In genomic region chr6:134091398-134091801, GRCm38 (mm10) we compare ENCODE assay signal across 13 mouse cellular contexts. TPM values are rescaled to one million over a fixed set of nuclear protein-coding genes. Genes with fewer than 3 reads are reported as not detected.
A peak's percentile ranks its signal among the peaks of the same experiment; 100 is the strongest.
DNase-seq lines count a peak whose midpoint lies in the region; ATAC-seq and TF ChIP-seq lines count a peak whose summit lies in the region.
"Had no signal": no experiment of that assay in that cellular context is flagged by ENCODE, and none has a peak within 500 bp of the region (broad histone marks: within the 10 kb centered on the region; RNA-seq: fewer than 3 reads in every experiment).

No protein-coding gene starts in this region.

- H3K4me1 ChIP-seq in hindbrain, embryonic 11.5 days (replicated peaks; ENCODE audit: control insufficient read depth, insufficient read depth, low read length): no peaks in the 10 kb centered on the region
- H3K4me1 ChIP-seq in hindbrain, postnatal 0 days (ENCODE audit: insufficient read depth, low read length): 0 out of 2 replicates have a peak, but pooled peaks cover 6% of the 10 kb centered on the region
- no peaks in the 10 kb centered on the region for H3K4me1 ChIP-seq in midbrain, embryonic 11.5 days (ENCODE audit: control insufficient read depth, insufficient read depth, low read length)
- H3K4me1 ChIP-seq in midbrain, embryonic 16.5 days (ENCODE audit: control insufficient read depth, insufficient read depth, low read length): no peaks in the 10 kb centered on the region

- H3K4me2 ChIP-seq in hindbrain, embryonic 11.5 days (replicated peaks; ENCODE audit: low read depth, low read length): no peak overlapping the region
- H3K4me2 ChIP-seq in hindbrain, postnatal 0 days (ENCODE audit: low read depth, low read length): no peak overlapping the region
- H3K4me2 ChIP-seq in midbrain, embryonic 11.5 days: no peak overlapping the region
- H3K4me2 ChIP-seq in midbrain, embryonic 16.5 days (ENCODE audit: low read length): no peak overlapping the region

- H3K27ac ChIP-seq in hindbrain, embryonic 11.5 days (ENCODE audit: low read depth, low read length): no peak overlapping the region
- no peak overlapping the region for H3K27ac ChIP-seq in hindbrain, postnatal 0 days
- H3K27ac ChIP-seq in midbrain, embryonic 11.5 days (ENCODE audit: low read depth, low read length): no peak overlapping the region
- H3K27ac ChIP-seq in midbrain, embryonic 16.5 days (ENCODE audit: low read length): no peak overlapping the region

- no peak for TF ChIP-seq CTCF in hindbrain, postnatal 0 days (IDR thresholded peaks at IDR 0.05; ENCODE audit: low read depth)

- no peak for ATAC-seq in hindbrain, embryonic 11.5 days (ENCODE audit: low FRiP score)
- ATAC-seq in hindbrain, postnatal 0 days: no peak
- ATAC-seq in midbrain, embryonic 11.5 days (ENCODE audit: low FRiP score): no peak
- ATAC-seq in midbrain, embryonic 16.5 days: no peak

- no peaks in the 10 kb centered on the region for H3K27me3 ChIP-seq in hindbrain, embryonic 11.5 days (ENCODE audit: control insufficient read depth, insufficient read depth, low read length)
- H3K27me3 ChIP-seq in hindbrain, postnatal 0 days (ENCODE audit: insufficient read depth, low read length): no peaks in the 10 kb centered on the region
- H3K27me3 ChIP-seq in midbrain, embryonic 11.5 days (ENCODE audit: control insufficient read depth, insufficient read depth, low read length): no peaks in the 10 kb centered on the region
- H3K27me3 ChIP-seq in midbrain, embryonic 16.5 days (ENCODE audit: control insufficient read depth, insufficient read depth, low read depth, low read length): no peaks in the 10 kb centered on the region

- no peaks in the 10 kb centered on the region for H3K9me3 ChIP-seq in hindbrain, embryonic 11.5 days (ENCODE audit: control insufficient read depth, low read length)
- no peaks in the 10 kb centered on the region for H3K9me3 ChIP-seq in hindbrain, postnatal 0 days (ENCODE audit: low read length)
- no peaks in the 10 kb centered on the region for H3K9me3 ChIP-seq in midbrain, embryonic 11.5 days (ENCODE audit: control insufficient read depth, low read length)
- no peaks in the 10 kb centered on the region for H3K9me3 ChIP-seq in midbrain, embryonic 16.5 days (replicated peaks; ENCODE audit: control insufficient read depth, low read length, poor library complexity, severe bottlenecking)

- H3K9ac ChIP-seq in hindbrain, embryonic 11.5 days (ENCODE audit: low read depth, low read length): no peak overlapping the region
- no peak overlapping the region for H3K9ac ChIP-seq in hindbrain, postnatal 0 days (replicated peaks; ENCODE audit: low read length)
- no peak overlapping the region for H3K9ac ChIP-seq in midbrain, embryonic 11.5 days (ENCODE audit: low read length)
- no peak overlapping the region for H3K9ac ChIP-seq in midbrain, embryonic 16.5 days (ENCODE audit: low read depth, low read length)

- 64% methylated on average over 8 of the region's 8 CpGs for WGBS in hindbrain, embryonic 11.5 days
- 61% methylated on average over 8 of the region's 8 CpGs for WGBS in hindbrain, postnatal 0 days
- 86% methylated on average over 8 of the region's 8 CpGs for WGBS in midbrain, embryonic 11.5 days
- WGBS in midbrain, embryonic 16.5 days: 77% methylated on average over 8 of the region's 8 CpGs

- H3K36me3 ChIP-seq in hindbrain, embryonic 11.5 days (ENCODE audit: control insufficient read depth, insufficient read depth, low read length): no peaks in the 10 kb centered on the region
- H3K36me3 ChIP-seq in hindbrain, postnatal 0 days (ENCODE audit: insufficient read depth, low read length): no peaks in the 10 kb centered on the region
- H3K36me3 ChIP-seq in midbrain, embryonic 11.5 days (ENCODE audit: control insufficient read depth, insufficient read depth, low read length): no peaks in the 10 kb centered on the region
- no peaks in the 10 kb centered on the region for H3K36me3 ChIP-seq in midbrain, embryonic 16.5 days (ENCODE audit: control insufficient read depth, insufficient read depth, low read length)

- no peak overlapping the region for H3K4me3 ChIP-seq in hindbrain, embryonic 11.5 days (ENCODE audit: low read depth, low read length)
- no peak overlapping the region for H3K4me3 ChIP-seq in hindbrain, postnatal 0 days (ENCODE audit: low read length)
- H3K4me3 ChIP-seq in midbrain, embryonic 11.5 days (ENCODE audit: low read depth, low read length): no peak overlapping the region
- no peak overlapping the region for H3K4me3 ChIP-seq in midbrain, embryonic 16.5 days (ENCODE audit: low read depth, low read length)
- H3K4me3 ChIP-seq: myocyte had no signal

- peak; percentile 15 for DNase-seq in embryo, embryonic 10.5 days (ENCODE audit: low spot score)
- no peak for DNase-seq in embryo, embryonic 10 days (ENCODE audit: low spot score)
- DNase-seq in hindbrain, embryonic 11.5 days (ENCODE audit: low spot score): peak; percentile 11
- DNase-seq in hindbrain, postnatal 0 days (ENCODE audit: low spot score): no peak
- DNase-seq in urinary bladder, postnatal 14 days (ENCODE audit: low spot score): peak; percentile 22
- DNase-seq in urinary bladder, adult 18-20 months (ENCODE audit: low spot score in 2 of 2): no peak
- DNase-seq in midbrain, embryonic 11.5 days (ENCODE audit: low spot score, missing footprints): no peak
- DNase-seq: adrenal gland, postnatal 25 days; kidney, adult 9 months; left cerebral cortex, postnatal 4 days; spleen, adult 18-20 months had no signal

RNA-seq across cellular contexts. Expression of gene Etv6, which starts 55.9 kb away (rescaled TPM):
- 13.0 and 13.2 TPM in 2 replicates for polyA plus RNA-seq in hindbrain, embryonic 11.5 days (2014; fragmentation: Nextera tagmentation; extraction: Ambion mirVana)
- total RNA-seq in hindbrain, postnatal 0 days (2014; rRNA removed): 7.5 and 9.1 TPM in 2 replicates
- polyA plus RNA-seq in hindbrain, postnatal 0 days (2015; fragmentation: Nextera tagmentation; extraction: Ambion mirVana): 3.6 and 4.0 TPM in 2 replicates
- polyA plus RNA-seq in midbrain, embryonic 11.5 days (2014; fragmentation: Nextera tagmentation; extraction: Ambion mirVana): 14.0 and 15.1 TPM in 2 replicates
- 3.4 and 3.9 TPM in 2 replicates for polyA plus RNA-seq in midbrain, embryonic 16.5 days (2015; fragmentation: Nextera tagmentation; extraction: Ambion mirVana)

Comparison
In these comparisons a context has a peak if more than half of its experiments do, and no peak if none do; other contexts are left out.
1. DNase-seq: peak in embryo, embryonic 10.5 days (single experiment), hindbrain, embryonic 11.5 days (single experiment) and urinary bladder, postnatal 14 days (single experiment); none in embryo, embryonic 10 days (single experiment), hindbrain, postnatal 0 days (single experiment), urinary bladder, adult 18-20 months (0 of 2) and midbrain, embryonic 11.5 days (single experiment).